Mouse (Mus musculus) mature B cell (primary cell): ENCODE measurements at regions not wholly inside any gene's neighbourhood (a gene's known extent, or its start where the extent isn't known, plus 50 kb on each side); places are given as distances from the start of the nearest gene placed in this dataset.

Source experiments
- in situ Hi-C: fragments of 300-500 bp; cut with MboI; formaldehyde crosslinking; loops from 2 replicates; pipeline ENCODE4 v1.14.3; 2019

GRCm38 (mm10) chr1:184395215-184395614, 337.2 kb downstream of the Hlx start:
- in situ Hi-C loops: no loop called here

- in situ Hi-C loops: no loop called here
Observed at GRCm38 (mm10) chr1:184394559-184395194, 337.7 kb downstream of the Hlx start.

- in situ Hi-C loops: no loop called here
Observed at GRCm38 (mm10) chr1:184384088-184384823, 348.2 kb downstream of the Hlx start.

- in situ Hi-C loops: no loop called here
Observed at GRCm38 (mm10) chr1:184378665-184379064, 344.6 kb upstream of the 1700056E22Rik start.

- in situ Hi-C loops: no loop called here
Observed at GRCm38 (mm10) chr1:184365026-184365425, 330.9 kb upstream of the 1700056E22Rik start.

- in situ Hi-C loops: no loop called here
Observed at GRCm38 (mm10) chr1:184358226-184358568, 324.1 kb upstream of the 1700056E22Rik start.

- in situ Hi-C loops: no loop called here
Observed at GRCm38 (mm10) chr1:184357474-184358225, 323.5 kb upstream of the 1700056E22Rik start.

GRCm38 (mm10) chr1:184353832-184354449, 319.8 kb upstream of the 1700056E22Rik start:
- in situ Hi-C loops: no loop called here

GRCm38 (mm10) chr1:184351760-184352159, 317.7 kb upstream of the 1700056E22Rik start:
- in situ Hi-C loops: no loop called here

- in situ Hi-C loops: no loop called here
Observed at GRCm38 (mm10) chr1:184344829-184345228, 310.7 kb upstream of the 1700056E22Rik start.

- in situ Hi-C loops: no loop called here
Observed at GRCm38 (mm10) chr1:184335952-184336351, 301.9 kb upstream of the 1700056E22Rik start.

GRCm38 (mm10) chr1:184335281-184335680, 301.2 kb upstream of the 1700056E22Rik start:
- in situ Hi-C loops: no loop called here

GRCm38 (mm10) chr1:184334818-184335217, 300.7 kb upstream of the 1700056E22Rik start:
- in situ Hi-C loops: no loop called here

- in situ Hi-C loops: no loop called here
Observed at GRCm38 (mm10) chr1:184333086-184333485, 299.0 kb upstream of the 1700056E22Rik start.

- in situ Hi-C loops: no loop called here
Observed at GRCm38 (mm10) chr1:184330516-184331350, 296.6 kb upstream of the 1700056E22Rik start.

GRCm38 (mm10) chr1:184326191-184326590, 292.1 kb upstream of the 1700056E22Rik start:
- in situ Hi-C loops: no loop called here

- in situ Hi-C loops: no loop called here
Observed at GRCm38 (mm10) chr1:184324234-184324633, 290.1 kb upstream of the 1700056E22Rik start.

GRCm38 (mm10) chr1:184320521-184321177, 286.5 kb upstream of the 1700056E22Rik start:
- in situ Hi-C loops: no loop called here

- in situ Hi-C loops: no loop called here
Observed at GRCm38 (mm10) chr1:184310185-184310815, 276.2 kb upstream of the 1700056E22Rik start.

GRCm38 (mm10) chr1:184304813-184305212, 270.7 kb upstream of the 1700056E22Rik start:
- in situ Hi-C loops: no loop called here
